ENCODE assay signal across 27 mouse cellular contexts in the genomic region with DNA sequence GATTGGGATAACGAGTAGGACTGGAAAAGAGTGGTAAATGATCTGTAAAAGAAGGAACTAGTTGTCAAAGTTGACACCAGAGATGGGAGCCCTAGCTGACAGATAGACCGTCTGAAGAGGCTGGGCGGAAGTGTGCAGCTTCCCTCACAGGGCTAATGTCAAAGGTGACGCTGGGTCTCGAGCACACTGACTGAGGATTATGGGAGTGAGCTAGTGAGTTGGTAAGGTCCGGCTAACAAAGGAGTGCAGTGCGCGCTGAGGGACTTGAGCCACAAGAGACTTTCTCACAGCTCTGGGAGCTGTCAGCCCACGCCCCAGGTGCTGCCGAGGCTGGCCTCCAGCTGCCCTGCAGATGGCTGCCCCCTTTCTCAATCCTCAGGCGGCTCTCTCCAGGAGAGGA. TPM values are rescaled to one million over a fixed set of nuclear protein-coding genes. Genes with fewer than 3 reads are reported as not detected.
DNase-seq lines count a peak whose midpoint lies in the region; ATAC-seq lines count a peak whose summit lies in the region.
"Had no signal": no experiment of that assay in that cellular context is flagged by ENCODE, and none has a peak within 500 bp of the region (broad histone marks: within the 10 kb centered on the region; RNA-seq: fewer than 3 reads in every experiment).

No protein-coding gene starts in this region.

- no peak overlapping the region for H3K4me3 ChIP-seq in stomach, embryonic 14.5 days (ENCODE audit: low read depth, low read length)
- no peak overlapping the region for H3K4me3 ChIP-seq in midbrain, embryonic 16.5 days (ENCODE audit: low read depth, low read length)
- H3K4me3 ChIP-seq: embryonic facial prominence, embryonic 12.5 days; erythroblast, embryonic 14.5 days; forebrain, embryonic 13.5 days; heart, adult 2 months; hindbrain, embryonic 10.5 days; midbrain, embryonic 15.5 days; neural tube, embryonic 15.5 days had no signal

- no peak for ATAC-seq in stomach, embryonic 14.5 days (ENCODE audit: insufficient number of reproducible peaks, insufficient read depth, low FRiP score, low read depth)
- ATAC-seq in midbrain, embryonic 16.5 days: no peak
- ATAC-seq: activated CD4-positive, CD25-positive, alpha-beta regulatory T cell, adult 4 months; forebrain, embryonic 13.5 days; hindbrain, postnatal 0 days; midbrain, embryonic 15.5 days had no signal

- WGBS in stomach, embryonic 14.5 days: 32% methylated on average over 11 of the region's 11 CpGs
- WGBS in midbrain, embryonic 16.5 days: 49% methylated on average over 11 of the region's 11 CpGs

- peak overlapping the region; percentile 59; the same call in 1 of the 2 replicates for H3K27ac ChIP-seq in stomach, embryonic 14.5 days (ENCODE audit: low read length)
- H3K27ac ChIP-seq in midbrain, embryonic 16.5 days (ENCODE audit: low read length): no peak overlapping the region
- H3K27ac ChIP-seq: embryonic facial prominence, embryonic 12.5 days; forebrain, embryonic 13.5 days; heart, adult 2 months; hindbrain, embryonic 10.5 days; hindbrain, postnatal 0 days; midbrain, embryonic 15.5 days; neural tube, embryonic 15.5 days had no signal

- no peaks in the 10 kb centered on the region for H3K9me3 ChIP-seq in stomach, embryonic 14.5 days (ENCODE audit: control insufficient read depth, low read depth, low read length)
- no peaks in the 10 kb centered on the region for H3K9me3 ChIP-seq in midbrain, embryonic 16.5 days (replicated peaks; ENCODE audit: control insufficient read depth, low read length, poor library complexity, severe bottlenecking)
- H3K9me3 ChIP-seq: embryonic facial prominence, embryonic 12.5 days; forebrain, embryonic 13.5 days; hindbrain, embryonic 10.5 days; midbrain, embryonic 15.5 days; neural tube, embryonic 15.5 days had no signal

- peaks cover 20% of the 10 kb centered on the region; the same call in 1 of the 2 replicates for H3K4me1 ChIP-seq in stomach, embryonic 14.5 days (ENCODE audit: control insufficient read depth, insufficient read depth, low read length)
- no peaks in the 10 kb centered on the region for H3K4me1 ChIP-seq in midbrain, embryonic 16.5 days (ENCODE audit: control insufficient read depth, insufficient read depth, low read length)
- H3K4me1 ChIP-seq: midbrain, embryonic 15.5 days had no signal

- peak; percentile 43 for DNase-seq in heart, adult 11 months
- no peak for DNase-seq in heart, adult 9 months (ENCODE audit: low spot score in 2 of 2)
- peak; percentile 17 for DNase-seq in urinary bladder, adult 2 months (ENCODE audit: low spot score)
- no peak for DNase-seq in urinary bladder, postnatal 25 days (ENCODE audit: low spot score)
- DNase-seq in adrenal gland, adult 2 months: no peak
- DNase-seq: adrenal gland, postnatal 36 days; cerebellum, adult 11-12 months; cerebellum, postnatal 14 days; gastrocnemius, postnatal 10 days; heart, adult 2 months; kidney, adult 8-10 months; kidney, postnatal 14 days; lung, adult 18-20 months; lung, postnatal 36 days; right cerebral cortex, postnatal 4 days had no signal

- no peaks in the 10 kb centered on the region for H3K36me3 ChIP-seq in stomach, embryonic 14.5 days (ENCODE audit: control insufficient read depth, insufficient read depth, low read length)
- H3K36me3 ChIP-seq in midbrain, embryonic 16.5 days (ENCODE audit: control insufficient read depth, insufficient read depth, low read length): no peaks in the 10 kb centered on the region
- H3K36me3 ChIP-seq: embryonic facial prominence, embryonic 12.5 days; hindbrain, embryonic 10.5 days; midbrain, embryonic 15.5 days; neural tube, embryonic 15.5 days had no signal

- no peak overlapping the region for H3K9ac ChIP-seq in stomach, embryonic 14.5 days (replicated peaks; ENCODE audit: low read depth, low read length)
- no peak overlapping the region for H3K9ac ChIP-seq in midbrain, embryonic 16.5 days (ENCODE audit: low read depth, low read length)
- H3K9ac ChIP-seq: embryonic facial prominence, embryonic 12.5 days; forebrain, embryonic 13.5 days; midbrain, embryonic 15.5 days; neural tube, embryonic 15.5 days had no signal

- no peaks in the 10 kb centered on the region for H3K27me3 ChIP-seq in stomach, embryonic 14.5 days (ENCODE audit: control insufficient read depth, insufficient read depth, low read length)
- H3K27me3 ChIP-seq in midbrain, embryonic 16.5 days (ENCODE audit: control insufficient read depth, insufficient read depth, low read depth, low read length): no peaks in the 10 kb centered on the region
- H3K27me3 ChIP-seq: embryonic facial prominence, embryonic 12.5 days; forebrain, embryonic 13.5 days; midbrain, embryonic 15.5 days; neural tube, embryonic 15.5 days had no signal

- H3K4me2 ChIP-seq in stomach, embryonic 14.5 days (replicated peaks; ENCODE audit: low read depth, low read length): no peak overlapping the region
- H3K4me2 ChIP-seq in midbrain, embryonic 16.5 days (ENCODE audit: low read length): no peak overlapping the region
- H3K4me2 ChIP-seq: embryonic facial prominence, embryonic 12.5 days; forebrain, embryonic 13.5 days; liver, embryonic 11.5 days; midbrain, embryonic 15.5 days; neural tube, embryonic 15.5 days had no signal

RNA-seq across cellular contexts. Expression of a gene that starts 59.1 kb away (rescaled TPM):
- 25.7 and 26.4 TPM in 2 replicates for polyA plus RNA-seq in urinary bladder, adult 2 months (2012; rRNA removed)
- polyA plus RNA-seq in stomach, embryonic 14.5 days (2014; fragmentation: Nextera tagmentation; extraction: Ambion mirVana): 17.6 and 17.7 TPM in 2 replicates
- 5.4 and 7.2 TPM in 2 replicates for polyA plus RNA-seq in midbrain, embryonic 16.5 days (2015; fragmentation: Nextera tagmentation; extraction: Ambion mirVana)
- 10 to 100 TPM in 1 of 2 experiments, 1 to 10 TPM in 1; 8.7 to 18.7 TPM for total RNA-seq in adrenal gland, adult 2 months (2021)
- 12.1 and 15.6 TPM in 2 replicates for polyA plus RNA-seq in adrenal gland, adult 2 months (2012; rRNA removed)
- total RNA-seq: megakaryocyte-erythroid progenitor cell, adult 5-6 weeks had no signal
- polyA plus RNA-seq: activated CD4-positive, CD25-positive, alpha-beta regulatory T cell, adult 4 months had no signal

Comparison
In these comparisons a context has a peak if more than half of its experiments do, and no peak if none do; other contexts are left out.
1. DNase-seq: peak in heart, adult 11 months (single experiment) and urinary bladder, adult 2 months (single experiment); none in heart, adult 9 months (0 of 2), urinary bladder, postnatal 25 days (single experiment) and adrenal gland, adult 2 months (single experiment).